Mouse (Mus musculus): ENCODE data around the gene St3gal2.
A peak's percentile ranks its signal among the peaks of the same experiment; 100 is the strongest.
"Not testable (repeated sequence)": the region's sequence is repeated elsewhere in the genome, so short reads cannot be mapped to it uniquely, and the experiment has no call there.

St3gal2 gene

DNA sequence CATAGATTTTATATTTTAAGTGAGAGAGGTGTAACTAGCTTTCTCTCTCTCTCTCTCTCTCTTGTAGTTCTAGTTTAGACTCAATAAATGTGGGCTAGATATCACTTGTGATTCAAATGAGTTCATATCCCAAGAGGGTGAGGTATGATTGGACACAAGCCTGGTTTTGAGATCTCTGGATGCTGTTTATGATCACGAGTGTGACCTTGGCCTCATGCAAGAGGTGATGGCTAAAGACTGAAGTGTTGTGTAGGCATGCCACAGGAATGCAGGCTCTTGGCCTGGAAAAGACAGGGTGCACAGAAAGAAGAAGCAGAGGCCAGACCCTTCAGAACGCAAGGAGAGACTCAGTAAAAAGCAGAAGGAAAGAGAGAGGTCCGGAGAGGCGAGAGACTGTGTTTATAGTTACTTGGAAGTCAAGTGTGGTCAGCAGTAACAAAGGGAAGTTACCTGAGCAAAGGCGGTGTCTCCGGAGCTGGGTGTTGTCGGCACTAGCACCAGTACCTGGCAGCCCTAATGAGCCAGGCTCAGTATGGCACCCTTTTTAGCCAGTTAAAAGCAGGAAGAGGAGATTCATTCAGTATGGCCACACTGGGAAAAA, 24.7 kb downstream of the St3gal2 start:
- DNase-seq (ENCODE audit: low read depth) = no peak

DNA sequence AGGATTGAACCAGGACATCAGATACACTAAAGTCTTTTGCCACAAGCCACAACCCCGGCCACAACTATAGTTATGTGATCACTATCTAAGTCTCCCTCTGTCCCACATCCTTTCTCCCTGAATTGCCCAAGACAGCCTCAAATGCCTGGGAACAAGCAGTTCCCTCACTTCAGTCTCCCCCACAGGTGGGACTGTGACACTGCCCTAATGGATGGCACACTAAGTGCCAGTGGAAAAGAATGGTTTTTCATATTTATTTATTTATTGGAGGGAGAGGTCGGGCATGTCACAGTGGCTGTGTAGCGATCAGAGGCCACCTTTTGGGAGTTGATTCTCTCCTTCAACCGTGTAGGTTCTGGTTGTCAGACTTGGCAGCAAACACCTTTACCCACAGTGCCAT, 26.0 kb downstream of the St3gal2 start:
- DNase-seq (ENCODE audit: low read depth) = no peak

- DNase-seq (ENCODE audit: low read depth) = no peak
Measured at GRCm38 (mm10) chr8:110950065-110950484, 30.4 kb downstream of the St3gal2 start.

- DNase-seq (ENCODE audit: low read depth) = no peak
Measured at GRCm38 (mm10) chr8:110954776-110955175, 35.1 kb downstream of the St3gal2 start.

DNA sequence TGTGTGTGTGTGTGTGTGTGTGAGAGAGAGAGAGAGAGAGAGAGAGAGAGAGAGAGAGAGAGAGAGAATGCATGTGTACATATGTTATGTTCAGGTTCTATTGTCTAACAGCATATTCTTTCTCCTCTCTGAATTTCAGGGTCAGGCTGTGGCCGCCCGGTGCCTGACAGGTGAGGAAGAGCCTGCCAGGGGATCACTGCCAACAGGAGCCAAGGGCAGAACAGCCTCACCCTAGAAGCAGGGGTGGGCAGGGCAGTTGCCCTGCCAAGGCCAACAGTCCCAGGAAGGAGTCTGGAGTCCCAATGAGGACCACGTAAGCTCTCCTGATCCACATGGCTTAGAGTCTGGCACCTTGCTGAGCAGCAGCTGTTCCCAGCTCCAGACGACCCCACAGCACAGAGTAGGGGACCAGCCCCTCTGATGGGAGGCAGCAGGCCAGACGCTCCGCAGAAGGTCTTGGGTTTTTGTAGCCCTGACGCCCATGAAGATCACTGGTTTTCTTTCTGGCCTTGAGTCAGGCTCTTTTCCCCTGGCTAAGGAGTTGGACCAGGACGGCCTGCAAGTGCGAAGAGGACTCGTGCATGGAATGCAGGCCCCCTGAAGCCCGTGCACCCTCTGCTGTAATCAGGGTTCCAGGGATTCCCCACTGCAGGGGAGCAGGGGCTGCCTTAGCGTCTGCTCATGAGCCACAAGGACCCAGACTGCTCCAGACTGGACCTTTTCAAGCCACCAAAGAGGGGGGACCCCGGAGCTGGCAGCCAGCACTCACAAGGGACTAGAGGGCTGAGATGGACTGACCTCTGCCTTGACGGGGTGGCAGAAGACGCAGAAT, 37.1 kb downstream of the St3gal2 start:
- no peak for DNase-seq (ENCODE audit: low read depth)

- no peak for DNase-seq (ENCODE audit: low read depth)
Measured at GRCm38 (mm10) chr8:110957471-110957870, 37.7 kb downstream of the St3gal2 start.

DNA sequence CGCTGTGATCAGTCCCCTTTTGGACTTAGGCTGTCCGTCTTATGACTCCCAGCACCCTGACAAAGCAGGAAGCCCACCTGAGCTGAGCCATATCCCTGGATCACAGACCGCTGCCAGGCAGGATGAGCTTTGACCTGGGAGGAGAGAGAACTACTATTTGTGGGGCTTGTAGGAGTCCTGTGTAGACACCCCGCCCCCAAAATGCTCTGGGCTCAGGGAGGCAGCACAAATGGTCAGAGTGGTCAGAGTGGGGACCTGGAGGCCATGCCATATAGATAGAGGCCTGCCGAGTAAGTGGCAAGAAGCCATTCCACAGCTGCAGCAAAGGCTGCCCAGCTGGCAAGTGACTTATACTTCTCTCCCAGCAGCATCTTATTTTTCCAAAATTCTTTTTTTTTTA, 38.4 kb downstream of the St3gal2 start:
- DNase-seq (ENCODE audit: low read depth) = no peak

DNA sequence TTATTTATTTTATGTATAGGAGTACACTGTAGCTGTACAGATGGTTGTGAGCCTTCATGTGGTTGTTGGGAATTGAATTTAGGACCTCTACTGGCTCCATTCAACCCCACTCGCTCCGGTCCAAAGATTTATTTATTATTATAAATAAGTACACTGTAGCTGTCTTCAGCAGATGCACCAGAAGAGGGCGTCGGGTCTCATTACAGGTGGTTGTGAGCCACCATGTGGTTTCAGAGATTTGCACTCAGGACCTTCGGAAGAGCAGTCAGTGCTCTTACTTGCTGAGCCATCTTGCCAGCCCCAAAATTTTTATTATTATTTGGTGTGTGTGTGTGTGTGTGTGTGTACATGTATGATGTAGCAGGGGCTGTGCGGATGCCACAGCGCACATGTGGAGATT, 38.8 kb downstream of the St3gal2 start:
- not testable (repeated sequence) for DNase-seq (ENCODE audit: low read depth)

DNA sequence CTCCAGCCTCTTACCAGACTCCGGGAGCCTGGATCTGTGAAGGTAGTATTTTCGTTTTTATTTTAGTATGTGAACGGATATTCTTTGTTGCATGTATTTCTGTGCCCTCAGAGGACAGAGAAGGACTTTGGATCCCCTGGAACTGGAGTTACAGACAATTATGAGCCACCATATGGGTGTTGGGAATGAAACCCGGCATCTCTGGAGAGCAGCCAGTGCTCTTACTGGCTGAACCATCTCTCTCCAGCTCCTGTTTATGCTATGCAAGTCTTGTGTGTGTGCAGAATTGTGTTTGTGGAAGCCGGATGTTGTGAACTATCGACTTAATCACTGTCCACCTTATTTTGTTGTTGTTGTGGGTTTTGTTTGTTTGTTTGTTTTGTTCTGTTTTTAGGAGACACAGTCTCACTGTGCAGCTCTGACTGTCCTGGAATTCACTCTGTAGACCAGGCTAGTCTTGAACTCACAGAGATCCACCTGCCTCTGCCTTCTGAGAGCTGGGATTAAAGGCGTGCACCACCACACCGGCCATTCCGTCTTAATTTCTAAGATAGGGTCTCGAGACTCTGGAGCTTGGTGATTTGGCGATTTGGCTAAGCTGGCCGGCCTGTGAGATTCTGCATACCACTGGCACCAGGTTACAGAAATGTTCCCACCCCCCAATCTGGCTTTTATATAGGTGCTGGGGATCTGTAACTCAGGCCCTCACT, 39.5 kb downstream of the St3gal2 start:
- DNase-seq (ENCODE audit: low read depth) = no peak

DNA sequence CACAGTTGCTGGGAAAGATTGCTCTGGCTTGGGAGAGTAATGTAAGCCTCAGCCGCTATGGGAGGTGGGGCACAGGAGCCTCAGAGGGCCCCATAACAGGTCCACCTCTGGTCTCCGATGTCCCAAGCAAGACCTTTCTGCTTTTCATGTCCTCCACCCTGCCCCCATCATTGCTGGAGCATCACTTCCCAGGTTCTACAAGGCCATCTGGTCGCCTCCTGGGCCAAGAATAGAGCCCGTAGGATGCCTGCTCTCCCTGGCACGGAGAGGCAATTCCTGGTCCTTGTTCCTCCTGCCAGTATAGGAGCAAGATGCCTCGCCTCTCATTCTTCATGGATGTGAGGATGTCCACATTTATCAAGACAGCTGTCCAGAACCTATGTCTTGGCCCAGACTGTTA, 40.2 kb downstream of the St3gal2 start:
- DNase-seq (ENCODE audit: low read depth) = no peak

- no peak for DNase-seq (ENCODE audit: low read depth)
Measured at GRCm38 (mm10) chr8:110963051-110963450, 43.3 kb downstream of the St3gal2 start.

DNA sequence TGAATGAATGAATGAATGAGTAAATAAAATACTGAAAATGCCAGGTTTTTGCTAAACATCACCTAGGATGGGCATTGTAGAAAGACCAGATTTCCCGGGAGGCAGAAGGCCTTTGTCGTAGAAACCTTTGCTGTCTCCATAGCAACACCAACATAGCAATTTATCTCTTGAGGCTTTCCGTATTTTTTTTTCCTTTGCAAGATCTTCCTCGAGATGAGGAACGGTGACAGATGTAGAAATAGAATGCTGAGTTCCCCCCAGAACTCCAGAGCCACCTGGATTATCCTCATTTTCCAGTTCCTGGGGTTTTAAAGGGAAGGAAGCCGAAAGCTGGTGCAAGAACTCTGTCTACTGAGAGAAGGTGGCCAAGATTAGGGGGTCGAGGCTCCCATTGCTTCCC, 44.9 kb downstream of the St3gal2 start:
- no peak for DNase-seq (ENCODE audit: low read depth)

GRCm38 (mm10) chr8:110965594-110965993, 45.9 kb downstream of the St3gal2 start:
- DNase-seq (ENCODE audit: low read depth) = peak; percentile 40

DNA sequence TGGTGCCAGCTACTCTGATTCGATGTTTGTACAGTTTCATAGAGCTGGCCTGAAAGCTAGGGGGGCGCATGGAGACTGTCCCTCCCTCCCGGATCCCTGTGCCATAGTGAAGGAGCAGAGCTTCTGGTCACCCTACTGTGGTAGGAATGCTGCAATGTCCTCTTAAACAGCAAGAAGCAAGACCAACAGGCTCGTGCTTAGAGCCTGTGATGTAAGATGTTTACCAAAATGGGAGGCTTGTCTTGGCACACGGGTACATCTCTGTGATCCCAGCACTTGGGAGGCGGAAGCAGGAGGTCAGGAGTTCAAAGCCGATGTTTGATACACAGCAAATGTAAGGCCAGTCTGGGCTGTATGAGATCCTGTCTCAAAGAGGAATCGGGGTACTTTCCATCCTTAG, 46.9 kb downstream of the St3gal2 start:
- DNase-seq (ENCODE audit: low read depth) = no peak

GRCm38 (mm10) chr8:110967326-110967725, 47.6 kb downstream of the St3gal2 start:
- DNase-seq (ENCODE audit: low read depth) = no peak

DNA sequence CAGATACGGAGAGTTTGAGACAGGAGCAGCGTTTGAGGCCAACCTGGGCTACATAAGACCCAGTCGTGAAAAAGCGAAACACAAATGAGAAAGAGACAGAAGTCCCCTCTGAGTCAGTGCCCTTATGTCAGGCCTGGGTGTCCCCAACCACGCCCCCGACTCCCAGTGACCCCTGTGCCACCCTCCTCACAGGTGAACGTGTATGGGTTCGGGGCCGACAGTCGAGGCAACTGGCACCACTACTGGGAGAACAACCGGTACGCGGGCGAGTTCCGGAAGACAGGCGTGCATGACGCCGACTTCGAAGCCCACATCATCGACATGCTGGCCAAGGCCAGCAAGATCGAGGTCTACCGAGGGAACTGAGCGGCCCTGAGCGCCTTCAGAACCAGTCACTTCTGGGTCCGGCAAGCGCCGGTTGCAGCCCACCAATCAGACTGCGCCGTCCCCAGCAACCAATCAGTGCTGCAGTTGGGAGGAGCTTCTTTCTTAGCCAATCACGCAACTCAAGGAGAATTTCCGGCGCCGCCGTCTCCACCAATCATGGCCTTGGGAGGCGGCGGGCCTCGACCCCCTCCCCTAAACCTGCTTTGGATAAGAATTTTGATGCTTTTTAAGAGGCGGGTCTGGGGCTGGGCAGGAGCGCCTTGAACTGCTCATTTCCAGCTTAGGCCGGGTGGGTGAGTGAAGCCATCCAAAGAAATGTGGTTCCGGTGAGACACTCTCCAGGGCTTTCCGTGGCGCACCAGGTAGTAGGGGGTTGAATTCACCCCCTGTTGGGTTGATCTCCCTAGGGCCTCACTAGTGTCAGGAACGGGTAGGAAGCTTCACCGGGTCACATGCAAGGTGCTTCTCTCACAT, 50.4 kb downstream of the St3gal2 start:
- DNase-seq (ENCODE audit: low read depth) = peak; percentile 87

DNA sequence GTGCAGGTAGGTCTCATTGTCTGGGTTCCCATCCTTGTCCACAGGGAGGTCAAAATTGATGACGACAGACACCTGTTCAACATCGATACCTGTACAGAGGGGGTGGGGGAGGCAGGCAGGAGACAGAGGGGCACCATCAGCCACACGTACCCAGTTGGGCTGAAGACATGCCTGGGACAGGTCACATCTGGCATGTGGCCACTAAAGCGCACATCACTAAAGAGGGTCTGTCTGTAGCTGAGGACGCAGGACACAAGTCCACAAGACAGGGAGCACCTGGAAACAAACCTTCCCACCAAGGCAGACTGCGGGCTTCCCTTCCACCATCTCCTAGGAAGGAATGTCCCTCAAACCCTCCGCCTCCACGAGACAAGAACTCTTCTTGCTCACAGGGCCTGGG, 56.8 kb downstream of the St3gal2 start:
- not testable (repeated sequence) for DNase-seq (ENCODE audit: low read depth)

DNA sequence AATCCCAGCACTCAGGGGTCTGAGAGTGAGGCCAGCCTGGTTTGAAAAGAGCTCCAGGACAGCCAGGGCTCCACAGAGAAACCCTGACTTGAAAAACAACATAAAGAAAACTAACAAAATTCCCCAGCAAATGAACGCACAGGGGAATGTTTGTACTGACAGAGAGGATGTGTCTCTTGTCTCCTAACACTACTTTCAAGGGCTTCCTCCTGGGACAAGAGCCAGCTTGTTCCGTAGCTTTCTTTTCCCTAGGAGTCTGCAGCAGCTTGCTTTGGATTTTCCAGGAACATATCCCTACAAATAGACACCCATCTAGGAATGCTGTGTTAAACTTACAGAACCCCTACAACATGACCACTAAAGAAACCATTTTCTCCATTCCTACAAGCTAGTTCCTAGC, 58.3 kb downstream of the St3gal2 start:
- not testable (repeated sequence) for DNase-seq (ENCODE audit: low read depth)

DNA sequence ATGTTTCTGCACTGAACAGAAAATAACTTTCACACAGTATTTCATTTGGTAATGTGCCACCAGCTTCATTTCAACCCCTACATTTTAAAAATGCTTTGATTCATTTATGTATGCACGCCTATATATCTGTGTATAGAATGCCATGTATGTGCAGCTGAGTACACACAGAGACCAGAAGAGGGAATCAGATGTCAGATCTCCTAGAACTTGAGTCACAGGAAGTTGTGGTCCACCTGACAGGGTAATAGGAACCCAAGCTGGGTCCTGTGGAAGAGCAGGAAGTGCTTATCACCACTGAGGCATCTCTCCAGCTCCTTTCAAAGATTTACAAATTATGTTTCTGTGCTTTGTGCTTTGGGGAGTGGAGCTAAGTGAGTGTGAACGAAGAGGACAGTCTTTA, 61.6 kb downstream of the St3gal2 start:
- DNase-seq (ENCODE audit: low read depth) = no peak

DNA sequence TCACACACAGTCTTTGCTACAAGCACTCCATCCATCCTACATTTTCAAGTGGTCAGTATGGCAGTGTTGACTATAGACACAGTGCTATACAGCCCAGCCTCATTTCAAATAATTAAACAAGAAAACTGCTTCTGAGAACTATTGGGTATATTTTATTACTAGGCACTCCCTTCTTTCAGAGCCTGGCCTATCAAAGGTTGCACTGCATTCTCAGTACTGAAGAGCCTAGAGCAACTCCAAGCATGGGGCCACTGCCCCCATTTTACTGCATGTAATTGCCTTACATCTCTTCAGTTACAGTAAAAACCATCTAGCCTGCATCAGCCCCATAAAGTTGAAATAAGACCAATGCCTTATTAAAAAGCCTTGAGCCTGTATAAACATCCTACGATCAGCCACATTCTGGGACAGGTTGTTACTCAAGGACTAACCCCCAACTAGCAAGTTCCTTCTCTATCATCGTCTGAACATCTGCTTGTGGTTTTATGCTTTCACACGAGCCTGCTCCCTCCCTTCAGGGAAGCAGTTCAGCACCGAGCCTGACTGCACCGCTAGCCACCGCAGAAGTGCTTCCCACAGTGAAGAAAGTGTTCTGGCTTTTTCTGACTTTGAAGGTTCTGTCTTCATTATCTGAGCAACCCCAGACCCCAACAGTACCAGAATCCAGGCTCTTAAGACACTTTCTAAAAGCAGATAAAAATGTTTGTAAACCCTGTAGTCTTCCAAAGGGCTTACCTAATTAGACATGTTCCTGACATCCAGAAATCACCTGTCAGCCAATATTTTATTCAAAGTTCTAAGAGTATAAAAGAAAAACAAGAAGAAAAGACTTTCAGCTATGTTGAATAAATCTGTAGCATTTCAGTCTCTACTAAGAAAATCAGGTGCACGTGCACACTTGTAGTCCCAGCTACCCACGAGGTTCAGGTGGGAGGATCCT, 68.4 kb downstream of the St3gal2 start:
- DNase-seq (ENCODE audit: low read depth) = peak; percentile 88

DNA sequence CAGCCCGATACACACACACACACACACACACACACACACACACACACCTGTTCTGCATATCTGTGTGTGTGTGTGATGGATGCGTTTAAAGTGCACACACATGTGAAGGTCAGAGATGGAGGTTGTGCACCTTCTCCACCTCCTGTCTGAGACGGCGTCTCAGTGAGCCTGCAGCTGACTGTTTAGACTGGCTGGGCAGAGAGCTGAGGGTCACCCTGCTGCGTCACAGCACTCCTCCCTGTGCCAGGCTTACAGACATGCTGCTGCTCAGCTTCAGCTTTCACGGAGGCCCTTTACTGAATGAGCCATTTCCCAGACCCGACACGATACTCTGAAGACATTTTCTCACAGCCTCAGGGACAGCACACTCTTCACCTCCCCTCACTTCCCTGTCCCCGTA, 70.3 kb downstream of the St3gal2 start:
- no peak for DNase-seq (ENCODE audit: low read depth)
